Mouse (Mus musculus): Measurements from ENCODE around the gene 1700016C15Rik.

The 1700016C15Rik gene

DNA sequence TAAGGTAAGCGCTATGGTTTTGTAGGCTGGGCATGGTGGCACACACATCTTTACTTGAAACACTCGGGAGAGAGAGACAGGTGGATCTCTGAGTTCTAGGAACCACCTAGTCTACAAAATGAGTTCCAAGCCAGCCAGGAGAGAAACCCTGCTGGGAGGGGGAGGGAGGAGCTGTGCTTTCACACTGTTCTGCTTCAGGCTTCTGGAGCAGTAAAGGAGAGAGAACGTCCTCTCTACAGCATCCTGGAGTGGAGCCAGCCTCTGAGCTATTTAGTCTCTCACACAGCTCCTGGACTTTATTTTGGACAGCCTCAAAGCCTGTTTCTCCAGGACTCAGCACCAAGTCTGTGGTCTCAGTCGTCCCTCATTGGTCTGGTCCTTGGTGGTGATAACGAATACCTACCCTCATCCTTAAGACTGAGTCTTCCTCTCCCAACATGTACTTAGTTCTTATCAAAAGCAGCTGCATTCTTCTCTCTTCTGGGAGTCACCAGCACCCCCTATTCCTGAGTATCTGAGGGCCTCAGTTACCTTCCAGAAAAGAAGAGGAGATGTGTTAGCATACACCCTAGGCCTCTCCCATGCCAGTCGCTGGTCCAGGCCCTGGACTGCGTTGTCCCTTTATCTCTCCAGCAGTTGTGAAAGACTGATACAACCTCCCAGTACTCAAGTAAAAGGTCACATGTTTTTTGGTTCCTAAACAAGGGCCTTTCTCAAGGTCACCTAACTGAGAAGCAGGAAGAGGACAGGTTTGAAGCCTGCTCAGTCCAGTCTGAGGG is 12.4 kb upstream of the 1700016C15Rik start:
- no peak for DNase-seq

DNA sequence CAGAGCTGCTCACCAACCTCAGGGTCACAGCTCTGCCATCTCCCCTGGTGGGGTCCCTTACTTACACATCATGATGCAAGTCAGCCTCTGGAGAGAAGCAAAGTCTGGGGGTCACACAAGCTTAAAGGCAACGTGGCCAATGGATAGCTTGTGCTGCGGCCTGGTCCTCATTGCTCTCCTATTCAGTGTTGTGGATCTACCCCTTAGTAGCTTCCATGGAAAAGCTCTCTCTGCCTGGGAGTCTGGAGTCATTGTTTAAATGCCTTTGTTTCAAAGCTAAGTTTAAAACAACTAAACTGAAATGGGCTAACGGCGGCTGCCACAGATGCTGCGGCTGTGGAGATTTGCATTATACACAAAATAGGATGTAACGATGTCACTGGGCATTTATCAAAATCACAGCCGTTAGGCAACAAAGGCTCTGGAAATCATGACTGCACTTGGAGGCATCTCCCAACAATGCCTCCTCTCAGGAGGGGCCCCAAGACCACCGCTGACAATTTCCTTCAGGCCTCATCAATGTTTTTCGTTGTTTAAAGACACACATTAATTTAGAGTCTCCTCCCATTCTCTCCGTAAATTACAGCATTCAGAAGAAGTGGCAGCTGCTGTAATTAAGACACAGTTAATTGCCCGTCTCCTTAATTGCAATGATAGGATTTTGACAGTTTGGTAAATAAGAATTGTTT is 11.1 kb upstream of the 1700016C15Rik start:
- no peak for DNase-seq

DNA sequence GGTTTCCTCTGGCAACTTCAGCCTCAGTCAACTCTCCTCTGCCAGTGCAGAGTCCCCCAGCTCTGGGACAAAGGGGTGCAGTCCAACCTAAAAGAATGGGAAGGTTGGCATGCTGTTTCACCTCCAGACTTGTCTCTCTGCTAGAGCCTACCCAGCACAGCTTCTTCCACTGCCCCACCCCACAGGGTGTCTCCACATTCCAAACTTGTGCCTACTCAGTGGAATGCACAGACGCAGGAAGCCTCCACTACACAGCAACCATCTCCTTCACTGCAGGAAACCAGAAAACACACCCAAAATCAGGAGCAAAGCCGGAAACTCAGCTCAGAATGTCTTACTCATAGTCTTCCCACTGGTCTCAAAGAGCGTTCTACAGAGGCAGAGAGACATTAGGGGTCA is 10.6 kb upstream of the 1700016C15Rik start:
- no peak for DNase-seq

DNA sequence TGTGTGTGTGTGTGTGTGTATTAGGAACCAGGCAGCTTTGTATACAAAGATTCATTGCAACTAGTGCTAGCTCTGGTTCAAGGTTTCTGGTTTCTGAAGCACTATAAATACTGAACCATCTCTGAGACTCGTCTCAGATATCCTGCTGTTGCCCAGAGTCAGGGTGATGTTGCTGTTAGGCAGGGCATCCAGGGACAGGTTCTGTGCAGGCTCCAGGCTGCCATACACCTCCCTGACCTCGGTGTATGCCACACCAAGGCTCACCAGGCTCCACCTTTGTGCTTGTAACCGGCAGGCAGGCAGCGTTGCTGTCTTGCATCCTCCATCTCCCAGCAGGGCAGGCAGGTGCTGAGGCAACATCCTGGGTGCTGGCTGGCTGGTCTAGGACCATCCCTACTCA is 5.8 kb upstream of the 1700016C15Rik start:
- no peak for DNase-seq

DNA sequence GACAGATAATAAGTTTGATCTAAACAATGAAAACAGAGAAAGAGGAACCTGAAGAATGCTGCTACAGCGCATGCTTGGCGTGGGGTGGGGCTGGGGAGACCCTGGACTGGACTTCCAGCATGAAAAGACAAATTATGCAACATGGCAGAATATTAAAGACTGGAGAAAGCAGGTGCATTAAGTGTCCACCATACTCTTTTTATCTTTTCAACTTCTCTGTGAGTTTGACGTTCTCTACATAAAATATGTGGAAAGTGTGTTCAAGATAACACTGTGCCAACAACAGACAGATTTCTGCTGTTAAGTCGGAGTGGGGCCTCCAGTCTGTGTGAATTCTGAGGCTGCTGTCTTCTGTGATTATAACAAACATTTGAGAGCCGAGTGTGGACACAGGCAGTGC is 2.7 kb upstream of the 1700016C15Rik start:
- no peak for DNase-seq

DNA sequence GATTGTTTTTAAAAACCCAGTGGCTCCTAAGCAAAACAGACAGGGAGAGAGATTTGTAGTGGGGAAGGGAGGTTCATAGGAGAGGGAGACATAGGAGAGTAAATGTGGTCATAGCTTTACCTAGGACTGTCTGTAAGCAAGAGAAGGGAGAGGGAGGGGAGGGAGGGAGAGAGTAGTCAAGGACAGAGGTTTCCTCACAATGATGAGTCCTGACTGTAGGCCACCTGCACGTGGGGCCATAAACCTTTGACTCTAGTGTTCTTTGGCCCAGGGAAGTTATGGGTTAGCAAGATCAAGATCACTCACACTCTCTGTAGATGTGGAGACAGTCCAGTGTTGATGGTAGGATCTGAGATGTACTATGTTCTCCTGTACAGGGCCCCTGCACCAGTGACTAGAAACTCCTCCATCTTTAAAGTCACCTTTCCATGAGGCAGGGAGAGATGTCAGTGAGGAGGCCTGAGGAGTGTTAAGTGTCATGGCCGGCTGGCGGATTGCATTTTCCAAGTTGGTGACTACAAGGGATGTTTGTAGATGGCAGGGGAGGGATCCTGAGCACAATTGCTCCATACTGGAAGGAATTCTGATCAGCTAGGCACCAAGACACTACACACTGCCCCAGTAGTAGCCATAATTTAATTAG is 1.6 kb upstream of the 1700016C15Rik start:
- no peak for DNase-seq

DNA sequence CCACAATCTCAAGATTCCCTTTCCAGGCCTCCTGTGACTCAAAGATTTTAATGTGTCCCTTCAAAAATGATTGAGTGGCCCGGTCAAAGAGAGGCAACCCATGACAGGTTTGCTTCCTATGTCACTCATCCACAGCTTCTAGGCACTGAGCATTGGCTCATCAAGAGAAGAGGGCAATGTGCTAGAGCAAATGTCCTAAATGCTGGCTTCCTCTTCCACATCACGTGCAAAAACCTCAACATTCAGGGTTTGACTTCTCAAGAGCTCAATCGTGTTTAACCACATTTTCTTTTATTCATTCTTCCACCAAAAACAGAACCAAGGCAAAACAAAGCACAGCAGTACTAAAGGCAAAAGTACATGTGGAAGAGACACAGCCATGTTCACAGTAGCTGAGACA is 2.4 kb downstream of the 1700016C15Rik start:
- no peak for DNase-seq

DNA sequence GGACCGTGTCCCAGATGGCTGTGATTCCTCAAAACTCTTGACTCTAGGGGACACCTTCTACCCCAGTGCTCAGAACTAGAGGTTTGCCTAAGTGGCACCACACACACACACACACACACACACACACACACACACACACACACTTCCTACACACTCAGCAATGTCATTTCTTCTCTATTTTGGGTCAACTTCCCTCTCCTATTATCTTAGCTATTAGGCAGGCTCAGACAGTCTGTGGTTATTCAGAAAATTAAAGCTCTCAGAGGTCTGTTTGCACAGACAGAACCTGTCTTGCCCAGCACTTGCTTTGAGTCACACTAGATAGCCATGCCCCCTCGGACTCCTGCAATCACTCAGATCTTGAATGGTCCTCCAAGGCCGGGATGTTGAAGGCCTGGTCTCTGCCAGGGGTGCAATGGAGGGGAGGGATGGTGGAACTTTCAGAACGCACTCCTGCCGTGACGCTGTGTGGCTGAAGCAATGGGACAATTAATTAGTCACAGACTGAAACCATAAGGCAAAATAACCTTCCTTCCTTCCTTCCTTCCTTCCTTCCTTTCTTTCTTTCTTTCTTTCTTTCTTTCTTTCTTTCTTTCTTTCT is 8.0 kb downstream of the 1700016C15Rik start:
- DNase-seq, result no peak

DNA sequence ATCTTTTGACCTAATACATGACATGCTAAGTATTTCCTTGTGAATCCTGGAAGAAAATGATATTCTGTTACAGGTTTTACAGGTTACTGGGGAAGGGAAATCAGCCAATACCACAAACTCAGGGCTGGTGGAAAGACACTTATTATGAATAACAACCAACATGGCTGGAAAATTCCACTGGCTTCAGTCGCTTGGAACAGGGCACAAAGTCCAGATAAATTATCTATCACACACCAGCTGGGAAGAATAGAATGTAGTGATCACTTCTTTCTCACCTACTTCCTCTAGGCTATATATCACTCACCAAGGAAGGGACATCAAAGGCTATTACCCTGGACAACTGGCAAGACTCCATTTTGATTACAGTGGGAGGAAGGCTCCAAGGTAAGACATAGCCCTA is 11.1 kb downstream of the 1700016C15Rik start:
- DNase-seq, result no peak

DNA sequence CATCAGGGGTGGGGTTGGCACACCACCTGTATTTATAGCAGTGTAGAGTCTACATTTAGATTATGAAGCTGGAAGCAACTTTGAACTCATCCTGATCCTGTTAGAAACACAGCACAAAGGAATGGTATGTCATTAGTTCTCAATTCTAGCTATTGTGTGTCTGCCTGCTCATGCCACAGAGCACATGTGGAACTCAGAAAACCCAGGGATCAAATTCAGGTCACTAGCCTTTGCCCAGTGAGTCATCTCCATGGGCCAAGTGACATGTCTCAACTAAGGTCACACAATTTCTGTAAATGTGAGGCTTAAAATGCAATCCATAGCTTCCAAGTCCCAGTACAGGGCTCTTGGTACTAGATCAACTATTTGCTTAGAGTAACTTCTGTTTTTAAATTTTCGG is 12.5 kb downstream of the 1700016C15Rik start:
- no peak for DNase-seq

DNA sequence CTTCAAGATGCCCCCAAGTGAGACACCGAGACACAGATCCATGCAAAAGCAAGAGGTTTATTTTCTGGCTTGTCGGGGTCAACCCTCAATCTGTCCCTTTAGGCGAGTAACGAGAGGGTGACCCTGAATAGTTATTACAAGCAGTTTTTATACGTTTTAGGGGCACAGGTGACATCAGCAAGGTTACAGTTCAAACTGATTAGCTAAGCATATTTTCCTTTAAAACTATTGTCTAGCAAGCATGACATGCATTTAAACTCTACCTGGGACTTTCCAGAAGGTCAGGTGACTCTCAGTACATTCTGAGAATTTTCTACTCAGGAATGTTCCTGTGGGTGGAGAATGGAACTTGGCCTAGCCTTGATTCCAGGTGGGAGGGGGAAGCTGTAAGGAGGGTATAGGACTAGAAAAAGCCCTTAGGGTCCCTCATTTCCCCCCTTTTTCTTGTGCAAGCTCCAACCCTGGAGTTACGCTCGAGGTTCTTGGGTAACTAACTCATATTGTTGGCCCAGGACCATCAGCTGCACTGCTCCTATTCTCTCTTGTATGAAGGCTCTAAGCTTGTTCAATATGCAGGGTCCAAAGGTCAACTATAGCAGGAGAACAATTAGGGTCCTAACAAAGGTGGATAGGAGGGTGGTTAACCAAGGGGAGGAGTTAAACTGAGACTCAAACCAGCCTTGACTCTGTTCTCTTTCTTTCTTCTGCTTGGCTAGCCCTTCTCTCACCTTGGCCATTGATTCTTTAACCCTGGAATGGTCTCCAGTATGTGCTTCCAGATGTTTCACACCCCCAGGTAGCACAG is 15.1 kb downstream of the 1700016C15Rik start:
- no peak for DNase-seq

DNA sequence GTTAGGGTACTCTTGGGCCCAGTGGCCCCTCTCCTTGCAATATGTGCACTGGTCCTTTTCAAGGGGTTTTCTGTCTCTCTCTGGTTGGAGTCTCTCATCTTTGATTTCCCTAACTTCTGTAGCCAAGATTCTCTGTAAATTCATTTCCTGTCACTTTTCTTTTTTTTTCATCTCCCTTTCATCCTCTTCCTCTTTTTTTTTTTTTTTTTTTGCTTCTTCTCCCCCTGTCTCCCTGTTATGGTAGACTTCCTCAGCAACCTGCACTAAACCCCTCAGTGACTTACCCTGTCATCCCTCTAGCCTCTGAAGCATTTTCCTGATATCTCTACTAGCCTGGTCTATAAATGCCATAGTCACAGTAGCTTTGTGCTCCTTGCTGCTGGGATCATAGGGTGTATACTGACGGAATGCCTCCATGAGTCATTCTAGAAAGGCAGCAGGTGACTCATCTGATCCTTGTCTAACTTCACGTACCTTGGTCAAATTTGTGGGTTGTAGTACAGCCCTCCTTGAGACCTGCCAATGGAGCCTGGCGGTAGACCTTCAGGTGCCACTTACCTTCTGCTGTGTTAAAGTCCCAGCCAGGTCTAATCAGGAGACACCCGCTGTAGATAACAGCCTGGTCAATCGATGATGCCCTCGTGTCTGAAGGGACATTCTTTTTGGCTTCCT is 18.4 kb downstream of the 1700016C15Rik start:
- no peak for DNase-seq

DNA sequence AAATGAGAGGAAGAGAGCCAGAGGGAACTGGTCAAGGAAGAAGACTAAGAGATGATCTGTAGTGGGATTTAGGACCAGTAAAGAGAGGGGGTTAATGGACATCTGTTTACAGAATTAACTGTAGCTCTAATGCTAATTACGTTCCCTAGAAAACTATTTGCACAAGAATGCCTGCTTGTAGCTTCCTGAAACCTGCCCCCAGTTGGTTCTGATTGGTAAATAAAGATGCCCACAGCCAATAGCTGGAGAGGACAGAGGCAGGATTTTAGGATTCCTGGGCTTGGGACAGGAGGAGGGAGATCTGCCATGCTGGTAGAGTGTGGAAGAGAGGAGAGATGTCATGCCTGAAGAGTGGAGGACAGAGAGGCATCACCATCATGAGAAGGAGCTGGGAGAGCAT is 23.9 kb downstream of the 1700016C15Rik start:
- DNase-seq, result no peak

DNA sequence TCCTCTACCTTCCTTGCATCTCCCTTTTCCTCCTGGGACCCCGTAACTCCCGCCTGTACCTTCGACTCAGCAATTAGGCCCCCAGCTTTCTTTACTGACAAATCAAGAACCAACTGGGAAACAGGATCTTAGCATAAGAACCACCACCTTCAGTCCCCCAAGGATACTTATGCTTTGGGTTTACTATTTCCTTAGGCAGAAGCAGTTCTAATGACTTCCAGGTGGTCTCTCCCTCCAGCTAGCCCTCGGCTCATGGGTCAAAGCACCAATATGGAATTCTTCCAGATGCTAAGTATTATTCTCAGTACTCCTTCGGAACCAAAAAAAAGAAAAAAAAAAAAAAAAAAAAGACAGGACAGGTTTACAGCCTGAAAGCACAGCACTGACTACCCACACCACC is 27.6 kb downstream of the 1700016C15Rik start:
- no peak for DNase-seq

DNA sequence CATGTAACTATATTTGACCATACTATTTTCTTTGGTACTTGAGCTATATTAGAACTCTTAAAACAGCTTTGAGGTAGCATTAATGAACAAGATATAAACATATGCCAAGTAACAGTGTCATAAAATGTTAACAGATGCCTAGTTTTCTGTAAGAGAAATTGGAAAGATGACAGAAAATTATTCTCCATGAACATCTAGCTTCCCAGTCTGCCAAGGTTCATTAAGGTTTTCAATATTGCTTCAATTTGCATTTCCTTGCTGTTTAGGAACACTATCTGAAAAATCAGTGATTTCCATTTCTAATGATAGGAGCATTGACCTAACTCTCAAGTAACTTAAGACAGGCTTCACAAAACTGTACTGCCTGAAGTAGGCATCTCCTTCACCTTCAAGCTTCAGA is 39.3 kb downstream of the 1700016C15Rik start:
- DNase-seq, result no peak

DNA sequence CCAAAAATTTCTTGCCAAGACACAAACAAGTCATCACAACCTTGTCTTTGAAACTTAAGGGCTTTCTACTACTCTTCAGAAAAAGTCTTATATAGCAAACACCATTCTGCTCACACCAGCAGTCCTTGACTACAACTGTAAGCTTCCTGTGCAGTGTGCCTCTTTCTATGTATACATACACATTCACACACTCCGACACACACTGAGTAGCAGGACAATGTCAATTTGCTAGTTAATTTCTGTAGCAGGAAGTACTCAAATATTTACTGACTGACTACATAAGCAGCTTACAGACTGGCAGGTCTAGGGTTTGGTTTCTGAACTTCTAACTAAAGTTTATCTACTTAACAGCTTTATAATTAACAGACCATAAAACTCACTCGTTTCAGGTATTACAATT is 47.8 kb downstream of the 1700016C15Rik start:
- DNase-seq, result no peak

DNA sequence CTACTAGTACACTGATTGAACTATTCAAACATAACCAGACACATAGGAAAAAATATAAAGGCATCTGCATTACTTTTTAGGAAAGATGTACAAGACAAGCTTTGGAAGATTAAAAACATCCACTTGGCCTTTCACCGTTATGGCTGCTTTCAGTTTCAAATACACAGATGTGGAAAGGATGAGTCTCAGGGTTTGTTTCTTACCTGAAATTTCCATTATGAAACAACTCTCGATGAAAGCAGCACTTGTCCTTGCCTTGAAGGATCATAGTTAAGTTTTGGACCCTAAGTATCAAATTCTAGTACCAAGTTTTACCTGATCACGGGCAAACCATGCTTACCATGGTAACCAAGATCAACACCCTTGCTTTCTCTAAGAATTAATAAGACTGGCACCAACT is 63.2 kb downstream of the 1700016C15Rik start:
- DNase-seq, result no peak

DNA sequence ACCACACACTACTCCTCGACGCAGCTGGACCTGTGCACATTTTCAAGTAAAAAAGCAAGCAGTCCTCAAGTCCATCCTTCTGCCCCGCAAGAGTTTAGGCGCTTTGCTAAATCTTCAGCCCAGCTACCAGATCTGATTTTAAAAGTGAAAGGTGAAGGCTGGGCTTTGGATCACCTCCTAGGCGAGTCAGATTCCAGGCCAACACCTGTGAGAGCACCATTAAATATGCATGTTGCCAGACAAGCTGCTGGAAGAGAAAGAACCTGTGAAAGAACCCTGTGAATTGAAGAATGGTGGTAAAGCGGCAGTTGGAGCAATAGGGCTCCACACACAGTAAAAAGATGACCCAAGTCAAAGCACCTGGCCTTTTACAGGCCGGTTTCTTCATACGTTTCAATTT is 65.3 kb downstream of the 1700016C15Rik start:
- peak in 1 of 2 experiments; percentile 14 for DNase-seq

DNA sequence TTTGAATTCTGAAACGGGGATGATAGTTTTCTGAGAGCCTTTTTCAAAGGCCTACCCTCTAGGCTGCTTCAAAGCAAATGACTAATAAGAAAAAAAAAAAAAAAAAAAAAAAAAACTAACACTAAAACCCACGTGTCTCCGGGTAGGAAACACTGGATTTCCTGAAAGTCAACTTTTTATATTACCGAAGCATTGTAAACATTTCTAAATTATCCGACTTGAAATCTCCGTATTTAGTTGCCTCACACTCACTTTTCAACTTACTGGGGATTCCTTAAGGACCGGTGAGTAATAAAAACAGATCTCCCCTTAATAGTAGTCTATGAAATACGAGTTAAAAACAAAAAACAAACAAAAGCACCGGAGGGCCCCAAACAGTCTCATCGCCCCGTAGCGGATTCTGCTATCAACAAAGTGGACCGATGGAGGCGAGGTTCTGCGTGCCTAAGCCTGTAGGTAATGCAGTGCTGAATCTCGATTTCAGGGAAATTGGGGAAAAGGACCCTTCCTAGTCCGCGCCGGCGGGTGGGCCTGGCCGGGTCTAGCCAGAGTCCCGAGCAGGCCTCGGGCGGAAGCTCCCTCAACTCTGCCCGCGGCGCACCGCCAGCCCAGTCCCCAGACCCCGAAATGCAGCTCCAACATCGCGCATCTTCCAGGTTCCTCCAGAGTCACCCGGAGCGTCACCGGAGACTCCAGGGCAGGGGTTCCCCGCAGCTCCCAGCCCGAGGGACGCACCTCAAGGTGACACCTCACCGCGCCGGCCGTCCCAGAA is 66.0 kb downstream of the 1700016C15Rik start:
- no peak for DNase-seq

DNA sequence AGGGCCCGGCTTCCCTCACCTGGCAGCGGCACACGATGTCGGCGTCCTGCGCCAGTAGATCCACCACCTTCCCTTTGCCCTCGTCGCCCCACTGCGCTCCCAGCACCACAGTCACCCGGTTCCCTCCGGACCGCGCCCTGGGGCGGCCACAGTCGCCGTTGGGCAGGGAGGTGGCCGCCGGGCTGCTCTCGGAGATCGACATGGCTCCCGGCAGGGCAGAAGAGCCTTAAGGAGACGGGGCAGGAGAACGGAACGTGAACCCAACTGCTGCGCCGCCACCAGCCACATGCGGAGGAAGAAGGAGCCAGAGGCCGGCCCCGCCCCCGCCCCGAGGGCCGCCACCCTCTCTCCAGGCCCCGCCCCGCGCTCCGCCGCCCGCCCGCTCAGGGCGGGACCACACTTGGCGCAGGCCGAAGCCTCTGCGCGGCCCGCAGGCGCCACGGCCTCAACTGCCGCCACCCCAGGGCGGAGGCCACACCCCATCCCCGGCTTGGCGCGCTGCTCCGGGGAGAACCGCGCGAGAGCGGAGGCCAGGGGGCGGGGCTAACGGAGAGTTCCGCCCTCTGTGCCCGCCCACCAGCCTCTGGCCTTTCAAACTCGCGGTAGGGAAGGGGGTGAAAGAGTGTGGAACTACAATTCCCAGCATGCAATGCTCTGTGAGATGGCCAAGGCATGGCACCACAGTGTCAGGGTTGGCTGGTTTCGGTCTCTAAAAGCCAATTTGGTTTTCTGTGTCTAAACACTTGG is 66.8 kb downstream of the 1700016C15Rik start, which contains the start of gene Adss:
Adss (minus strand) TSS at position 319 of the 747 bp plus-strand sequence.
- DNase-seq, result peak; percentile 98 to 99

Measured in spleen, adult 18-20 months (tissue).